Mouse (Mus musculus) adrenal gland (tissue): ENCODE results near the gene Nol9.

Experiments
- intact Hi-C: fragments of 180-260 bp; cut with DNase I; formaldehyde crosslinking; loops from one replicate; pipeline ENCODE4 v1.15.1; 2025

Nol9 gene

GRCm38 (mm10) chr4:152043171-152043570 lies 4.0 kb downstream of the Nol9 start:
- intact Hi-C loops: no loop called here

DNA sequence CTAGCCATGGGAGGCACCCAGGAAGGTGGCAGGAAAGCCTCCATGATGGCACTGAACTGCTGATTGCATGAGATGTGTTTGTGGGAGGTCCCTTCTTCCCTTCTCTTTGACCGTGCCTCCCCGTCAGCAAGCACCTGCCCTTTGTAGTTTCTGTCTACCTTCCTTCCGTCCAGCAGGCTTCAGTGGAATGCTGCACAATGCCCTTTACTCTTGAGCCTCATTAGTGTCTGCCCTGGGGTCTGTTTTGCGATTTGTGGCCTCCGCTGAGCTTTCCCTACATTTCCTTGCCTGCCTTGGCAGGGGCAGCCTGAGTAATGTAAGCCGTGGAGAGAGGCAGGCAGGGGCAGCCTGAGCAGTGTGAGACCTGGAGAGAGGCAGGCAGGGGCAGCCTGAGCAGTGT lies 5.5 kb downstream of the Nol9 start:
- intact Hi-C loops: no loop called here

DNA sequence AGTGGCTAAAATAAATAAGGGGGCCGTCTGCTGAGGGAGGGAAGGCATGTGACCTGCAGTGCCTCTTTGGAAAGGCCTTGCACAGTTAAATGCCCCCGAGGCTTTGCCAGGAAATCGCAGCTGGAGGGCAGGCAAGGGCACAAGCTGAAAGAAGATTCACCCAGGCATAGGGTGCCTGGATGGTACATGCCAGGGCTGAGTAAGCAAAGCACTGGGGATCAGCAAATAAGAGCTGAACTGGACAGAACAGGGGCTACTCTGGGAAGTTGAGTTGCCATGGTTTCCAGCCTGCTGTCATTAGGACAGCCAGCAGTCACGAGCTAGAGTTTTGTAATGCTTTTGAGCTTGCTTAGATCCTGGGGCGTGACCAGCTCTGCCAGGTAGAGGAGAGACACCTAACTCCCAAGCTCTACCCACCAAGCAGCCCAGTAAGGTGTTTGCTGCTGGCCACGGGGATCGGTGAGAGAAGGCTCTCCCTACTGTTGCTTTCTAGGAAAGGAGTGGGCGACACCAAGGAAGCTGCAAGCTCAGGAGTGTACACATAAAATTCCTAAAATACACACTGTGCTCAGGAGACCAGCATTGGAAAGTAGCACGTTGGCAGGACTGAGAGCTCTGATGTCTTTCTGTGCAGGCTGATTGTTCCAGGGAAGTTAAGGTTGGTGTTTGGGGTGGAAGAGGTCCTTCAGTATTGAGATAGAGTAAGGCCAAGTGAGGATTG lies 23.4 kb downstream of the Nol9 start:
- intact Hi-C loops: no loop called here

GRCm38 (mm10) chr4:152067280-152067679 lies 28.2 kb downstream of the Nol9 start:
- intact Hi-C loops: no loop called here

- intact Hi-C loops: no loop called here
Measured at GRCm38 (mm10) chr4:152068166-152068724, 29.1 kb downstream of the Nol9 start.

- intact Hi-C loops: no loop called here
Measured at GRCm38 (mm10) chr4:152069245-152069644, 30.1 kb downstream of the Nol9 start.

DNA sequence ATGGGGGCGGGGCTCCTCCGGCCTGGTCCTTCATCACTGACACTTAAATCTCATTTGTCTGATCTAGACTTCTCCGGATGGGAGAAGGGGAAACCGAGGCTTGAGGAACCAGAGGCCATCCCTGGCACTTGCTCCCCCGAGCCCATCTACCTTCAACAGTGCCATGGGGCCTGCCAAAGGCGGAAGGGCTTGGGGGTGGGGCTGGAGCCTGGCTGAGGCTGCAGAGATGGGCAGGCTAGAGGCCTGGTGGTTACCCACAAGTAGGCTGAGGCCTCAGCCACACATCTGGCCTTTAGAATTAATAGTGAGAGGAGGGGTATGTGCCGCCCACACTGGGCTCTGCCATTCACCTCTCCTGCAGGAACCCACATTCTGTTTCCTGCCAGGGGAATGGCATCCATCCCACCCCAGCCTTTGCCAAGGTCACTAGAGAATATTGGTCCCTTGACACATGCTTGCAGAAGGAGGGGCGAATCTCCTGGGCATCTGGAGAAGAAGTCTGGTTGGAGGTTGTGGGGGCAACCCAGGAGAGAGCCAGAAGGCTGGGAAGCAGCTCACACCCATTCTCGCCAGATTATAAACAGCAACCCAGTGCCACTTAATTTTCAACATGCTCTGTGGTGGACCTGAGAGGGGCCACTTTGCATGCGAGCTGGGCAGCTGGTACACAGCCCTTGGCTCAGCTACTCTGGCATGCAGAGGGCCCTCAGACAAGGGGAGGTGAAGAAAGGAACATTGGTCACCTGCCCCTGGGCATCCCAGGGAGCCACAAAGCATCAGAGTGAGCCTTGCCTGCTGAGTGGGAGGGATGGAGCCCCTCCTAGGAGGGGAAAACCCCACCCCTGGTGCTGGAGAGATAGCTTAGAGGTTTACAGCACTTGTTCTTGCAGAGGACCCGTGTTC lies 31.6 kb downstream of the Nol9 start:
- intact Hi-C loops: no loop called here

DNA sequence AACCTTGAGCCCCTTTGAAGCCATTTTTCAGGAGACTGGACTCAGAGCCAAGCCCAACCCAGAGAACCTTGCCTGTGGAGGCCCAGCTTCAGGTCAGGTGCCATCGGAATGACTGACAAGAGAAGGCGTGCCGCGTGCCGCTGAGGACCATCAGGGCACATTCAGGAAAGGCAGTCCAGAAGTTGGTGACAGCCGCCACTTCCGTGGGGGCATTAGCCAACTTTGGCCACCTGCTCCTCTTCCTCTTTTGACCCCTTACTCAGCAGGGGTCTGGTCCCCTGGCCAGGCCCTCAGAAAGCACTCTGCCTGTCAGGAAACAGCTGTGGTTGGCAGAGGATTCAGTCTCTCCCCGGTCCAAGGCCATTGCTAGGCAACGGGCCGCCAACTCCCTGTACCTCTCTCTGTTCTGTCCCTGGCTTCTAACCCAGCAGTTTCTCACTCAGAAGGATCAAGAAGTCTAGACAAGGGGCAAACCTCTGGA lies 33.0 kb downstream of the Nol9 start, which contains the start of gene Plekhg5:
TSS of gene Plekhg5 (plus strand) at position 378 of the 481 bp plus-strand sequence.
- intact Hi-C loops: no loop called here

- intact Hi-C loops: no loop called here
Measured at GRCm38 (mm10) chr4:152072655-152073054, 33.5 kb downstream of the Nol9 start.

GRCm38 (mm10) chr4:152073715-152074114 lies 34.6 kb downstream of the Nol9 start:
- intact Hi-C loops: no loop called here

DNA sequence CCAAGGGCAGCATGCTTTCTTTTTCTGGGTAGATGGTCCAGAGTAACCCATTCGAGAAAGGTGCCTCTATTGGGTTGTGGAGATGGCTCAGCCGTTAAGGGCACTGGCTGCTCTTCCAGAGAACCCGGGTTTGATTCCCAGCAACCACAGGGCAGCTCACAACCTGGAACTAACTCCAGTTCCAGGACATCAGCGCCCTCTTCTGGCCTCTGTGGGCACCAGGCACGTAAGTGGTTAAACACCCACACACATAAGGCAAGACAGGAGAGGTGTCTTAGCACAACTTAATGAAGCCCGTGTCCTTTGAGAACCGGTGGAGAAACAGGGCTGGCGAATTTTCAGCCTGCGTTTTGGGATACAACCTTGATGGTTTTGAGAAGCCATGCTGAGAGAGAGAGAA lies 35.4 kb downstream of the Nol9 start:
- intact Hi-C loops: no loop called here

GRCm38 (mm10) chr4:152077191-152077590 lies 38.1 kb downstream of the Nol9 start:
- intact Hi-C loops: no loop called here

- intact Hi-C loops: no loop called here
Measured at GRCm38 (mm10) chr4:152078105-152078530, 39.0 kb downstream of the Nol9 start.

- intact Hi-C loops: no loop called here
Measured at GRCm38 (mm10) chr4:152079261-152079660, 40.1 kb downstream of the Nol9 start.

- intact Hi-C loops: no loop called here
Measured at GRCm38 (mm10) chr4:152079931-152080330, 40.8 kb downstream of the Nol9 start.

DNA sequence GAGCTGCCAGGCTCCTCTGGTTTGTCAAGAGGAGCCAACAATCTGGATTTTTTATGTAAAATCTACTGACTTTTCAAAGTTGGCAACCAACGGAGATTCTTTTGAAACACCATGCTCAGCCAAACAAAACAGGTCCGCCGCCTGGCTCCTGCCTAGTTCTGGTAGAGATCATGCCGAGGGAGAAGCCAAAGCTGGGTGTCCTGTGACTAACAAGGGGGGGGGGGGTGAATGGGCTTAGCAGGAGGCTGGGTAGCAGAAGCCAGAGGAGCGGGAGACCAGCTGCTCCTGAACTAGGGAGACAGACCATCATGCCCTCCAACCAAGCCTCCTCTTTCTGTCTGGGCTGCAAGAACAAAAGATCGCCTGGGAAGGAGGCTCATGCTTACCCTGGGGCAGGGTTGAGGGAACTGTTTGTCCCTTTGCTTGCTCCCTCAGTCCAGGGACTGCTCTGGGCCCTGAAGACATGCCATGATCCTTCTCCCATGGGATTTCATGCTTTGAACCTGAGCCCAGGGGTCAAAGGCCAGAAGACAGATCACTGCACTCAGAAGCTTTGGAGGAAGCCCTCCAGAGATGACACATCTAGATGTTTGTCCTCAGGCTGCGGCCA lies 44.6 kb downstream of the Nol9 start:
- intact Hi-C loops: no loop called here

DNA sequence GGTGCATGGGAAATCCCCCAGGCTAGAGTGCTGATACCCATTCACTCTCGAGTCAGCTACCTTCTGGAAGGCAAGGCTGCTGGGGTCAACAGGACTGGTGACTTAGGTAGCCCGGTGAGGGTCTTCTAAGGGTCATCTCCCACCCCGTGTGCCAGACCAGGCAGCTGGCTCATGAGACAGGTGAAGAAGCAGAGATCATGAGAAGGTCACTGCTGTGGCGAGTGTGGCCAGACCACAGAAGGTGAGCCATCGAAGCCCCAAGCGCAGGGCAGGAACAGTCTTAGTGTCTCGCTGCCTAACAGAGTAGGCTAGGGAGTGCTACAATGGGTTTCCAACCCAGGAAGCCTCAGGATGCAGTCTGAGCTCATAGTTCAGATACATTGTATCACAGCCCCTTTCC lies 45.5 kb downstream of the Nol9 start:
- intact Hi-C loops: no loop called here

DNA sequence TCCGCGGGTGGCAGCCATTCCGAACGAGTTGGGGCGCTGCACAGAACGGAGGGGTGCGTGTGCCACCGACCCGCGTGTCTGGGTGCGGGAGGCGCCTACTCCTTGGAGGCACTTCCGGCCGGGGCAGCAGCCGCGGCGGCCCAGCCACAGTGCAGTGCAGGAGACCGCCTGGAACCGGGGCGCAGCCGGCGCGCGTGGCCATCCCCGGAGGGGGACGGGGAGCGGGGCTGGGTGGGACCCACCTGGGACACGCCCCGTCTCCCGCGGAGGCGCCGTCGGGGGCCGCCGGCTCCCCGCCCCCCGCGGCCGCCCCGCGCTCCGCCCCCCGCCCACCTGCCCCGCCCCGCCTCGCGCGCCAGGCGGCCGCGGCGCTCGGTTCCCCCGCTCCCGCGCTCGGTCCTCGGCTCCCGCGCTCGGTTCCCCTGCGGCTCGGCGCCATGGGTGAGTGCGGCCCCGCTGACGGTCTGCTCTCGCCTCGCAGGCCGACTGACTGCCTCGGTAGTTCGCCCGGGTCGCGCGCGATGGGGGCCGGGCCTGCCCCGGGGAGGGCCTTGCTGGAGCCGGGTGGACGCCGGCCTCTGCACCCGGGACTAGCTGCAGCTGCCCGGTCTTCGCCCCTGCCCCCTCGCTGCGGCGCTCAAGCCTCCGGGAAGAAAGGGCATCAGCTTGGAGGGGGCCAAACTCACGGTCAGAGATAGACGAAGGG lies 47.5 kb downstream of the Nol9 start:
- intact Hi-C loops: no loop called here

GRCm38 (mm10) chr4:152087211-152088081 lies 48.3 kb downstream of the Nol9 start:
- intact Hi-C loops: no loop called here

- intact Hi-C loops: no loop called here
Measured at GRCm38 (mm10) chr4:152088133-152088532, 49.0 kb downstream of the Nol9 start.
